Mouse (Mus musculus) limb, embryonic 13.5 days (tissue): Measurements from ENCODE around the gene Lsamp. TPM values are rescaled to one million over a fixed set of nuclear protein-coding genes. Genes with fewer than 3 reads are reported as not detected.

Experiments
- ATAC-seq: fragments of 200-750 bp; cut with Nextera tagmentation; 2 replicates; pipeline ENCODE4 v1.8.0; 2017; ENCODE audit warnings: low read depth, moderate number of reproducible peaks, moderate TSS enrichment; ENCODE audit not compliant: low FRiP score
- H3K27ac ChIP-seq: fragments of 300-500 bp; sonication (generic); 2 replicates; pipeline ENCODE4 v1.5.1; 2015; ENCODE audit warnings: inconsistent platforms, mild to moderate bottlenecking, moderate library complexity
- H3K27me3 ChIP-seq: fragments of 300-500 bp; sonication (generic); 2 replicates; pipeline ENCODE4 v1.6.1; 2015; ENCODE audit warnings: mild to moderate bottlenecking, inconsistent platforms
- H3K36me3 ChIP-seq: fragments of 300-500 bp; sonication (generic); 2 replicates; pipeline ENCODE4 v1.6.1; 2015; ENCODE audit warnings: inconsistent platforms, mild to moderate bottlenecking, moderate library complexity
- H3K4me1 ChIP-seq: fragments of 300-500 bp; sonication (generic); 2 replicates; pipeline ENCODE4 v1.6.1; 2015; ENCODE audit warnings: inconsistent platforms
- H3K4me2 ChIP-seq: fragments of 300-500 bp; sonication (generic); replicated peaks from 2 replicates; pipeline ENCODE4 v1.6.1; 2015; ENCODE audit warnings: inconsistent platforms, mild to moderate bottlenecking, moderate library complexity
- H3K4me3 ChIP-seq: fragments of 300-500 bp; sonication (generic); 2 replicates; pipeline ENCODE4 v1.5.1; 2015; ENCODE audit warnings: moderate library complexity, mild to moderate bottlenecking, inconsistent platforms
- H3K9ac ChIP-seq: fragments of 300-500 bp; sonication (generic); 2 replicates; pipeline ENCODE4 v1.6.1; 2015; ENCODE audit warnings: mild to moderate bottlenecking, inconsistent platforms
- H3K9me3 ChIP-seq: fragments of 300-500 bp; sonication (generic); 2 replicates; pipeline ENCODE4 v1.6.1; 2016; ENCODE audit warnings: inconsistent platforms
- WGBS: fragments of 180-500 bp; shearing (Covaris S2); methylation state at CpG from one replicate; pipeline ENCODE4 v1.1.7; 2015; 5-methylcytosine and 5-hydroxymethylcytosine counted together
- polyA plus RNA-seq: library from polyadenylated mRNA; unstranded; fragments of >200 nt; fragmentation: Nextera tagmentation; extraction: Ambion mirVana; gene quantifications from 2 replicates; pipeline ENCODE4 v1.2.1, GENCODE M21; 2015

Lsamp gene
- polyA plus RNA-seq, 1 experiment from 2014 or later: 11.3 TPM

GRCm38 (mm10) chr16:42123826-42124225 is 2139.7 kb downstream of the Lsamp start:
- Histone ChIP-seq H3K36me3 (no peaks in the 10 kb centered on the region), H3K27me3 (no peaks in the 10 kb centered on the region), H3K4me1 (no peaks in the 10 kb centered on the region), H3K4me2 (no peak overlapping the region), H3K9me3 (no peaks in the 10 kb centered on the region), H3K4me3 (no peak overlapping the region), H3K9ac (no peak overlapping the region), H3K27ac (no peak overlapping the region)
- ATAC-seq: peak; percentile 44; the same call in 1 of the 2 replicates
- WGBS: 50% methylated on average over 4 of the region's 4 CpGs

- ATAC-seq: no peak
- H3K4me3 ChIP-seq: no peak overlapping the region
- no peaks in the 10 kb centered on the region for H3K27me3 ChIP-seq
- H3K4me1 ChIP-seq: no peaks in the 10 kb centered on the region
- 83% methylated on average over 2 of the region's 2 CpGs for WGBS
- H3K4me2 ChIP-seq: no peak overlapping the region
- no peaks in the 10 kb centered on the region for H3K36me3 ChIP-seq
- no peak overlapping the region for H3K9ac ChIP-seq
- no peaks in the 10 kb centered on the region for H3K9me3 ChIP-seq
- no peak overlapping the region for H3K27ac ChIP-seq
Observed at GRCm38 (mm10) chr16:42126061-42126460, 2141.9 kb downstream of the Lsamp start.

- no peak overlapping the region for H3K4me3 ChIP-seq
- peaks cover 6% of the 10 kb centered on the region; the same call in 1 of the 2 replicates for H3K27me3 ChIP-seq
- no peak overlapping the region for H3K4me2 ChIP-seq
- H3K9ac ChIP-seq: no peak overlapping the region
- no peak overlapping the region for H3K27ac ChIP-seq
- WGBS: 71% methylated on average over 6 of the region's 6 CpGs
- H3K9me3 ChIP-seq: no peaks in the 10 kb centered on the region
- no peaks in the 10 kb centered on the region for H3K36me3 ChIP-seq
- ATAC-seq: no peak
- no peaks in the 10 kb centered on the region for H3K4me1 ChIP-seq
Observed at GRCm38 (mm10) chr16:42147164-42147563, 2163.0 kb downstream of the Lsamp start.

GRCm38 (mm10) chr16:42149216-42149942 is 2165.2 kb downstream of the Lsamp start:
- H3K9ac ChIP-seq: no peak overlapping the region
- no peak for ATAC-seq
- WGBS: 58% methylated on average over 6 of the region's 6 CpGs

GRCm38 (mm10) chr16:42152640-42153039 is 2168.5 kb downstream of the Lsamp start:
- Histone ChIP-seq H3K4me2 (peak overlapping the region; percentile 17), H3K4me3 (no peak overlapping the region)
- peak; percentile 75 for ATAC-seq

More at GRCm38 (mm10) chr16:42149216-42149942, 2165.2 kb downstream of the Lsamp start:
- Histone ChIP-seq H3K27ac (no peak overlapping the region), H3K36me3 (no peaks in the 10 kb centered on the region), H3K4me3 (no peak overlapping the region), H3K9me3 (no peaks in the 10 kb centered on the region), H3K27me3 (0 out of 2 replicates have a peak, but pooled peaks cover 2% of the 10 kb centered on the region), H3K4me1 (peaks cover 6% of the 10 kb centered on the region), H3K4me2 (no peak overlapping the region)

GRCm38 (mm10) chr16:42157816-42158215 is 2173.7 kb downstream of the Lsamp start:
- peaks cover 2% of the 10 kb centered on the region; the same call in 1 of the 2 replicates for H3K4me1 ChIP-seq
- no peaks in the 10 kb centered on the region for H3K36me3 ChIP-seq
- no peak overlapping the region for H3K4me2 ChIP-seq
- WGBS: 33% methylated on average over 9 of the region's 9 CpGs
- no peak overlapping the region for H3K27ac ChIP-seq
- no peaks in the 10 kb centered on the region for H3K27me3 ChIP-seq
- ATAC-seq: no peak
- H3K9me3 ChIP-seq: no peaks in the 10 kb centered on the region
- no peak overlapping the region for H3K4me3 ChIP-seq
- no peak overlapping the region for H3K9ac ChIP-seq

More at GRCm38 (mm10) chr16:42152640-42153039, 2168.5 kb downstream of the Lsamp start:
- Histone ChIP-seq H3K9me3 (no peaks in the 10 kb centered on the region), H3K27ac (peak overlapping the region; percentile 16; the same call in 1 of the 2 replicates), H3K27me3 (0 out of 2 replicates have a peak, but pooled peaks cover 2% of the 10 kb centered on the region), H3K36me3 (no peaks in the 10 kb centered on the region), H3K4me1 (peaks cover 6% of the 10 kb centered on the region), H3K9ac (no peak overlapping the region)
- 44% methylated on average over 8 of the region's 8 CpGs for WGBS

- H3K27ac ChIP-seq: no peak overlapping the region
- peak; percentile 58; the same call in 1 of the 2 replicates for ATAC-seq
Observed at GRCm38 (mm10) chr16:42164941-42165340, 2180.8 kb downstream of the Lsamp start.

GRCm38 (mm10) chr16:42168292-42168691 is 2184.1 kb downstream of the Lsamp start:
- 90% methylated on average over 9 of the region's 9 CpGs for WGBS
- H3K9me3 ChIP-seq: no peaks in the 10 kb centered on the region
- no peak overlapping the region for H3K9ac ChIP-seq
- H3K36me3 ChIP-seq: no peaks in the 10 kb centered on the region
- no peaks in the 10 kb centered on the region for H3K4me1 ChIP-seq
- no peak overlapping the region for H3K4me3 ChIP-seq
- ATAC-seq: no peak
- H3K27me3 ChIP-seq: no peaks in the 10 kb centered on the region
- H3K4me2 ChIP-seq: no peak overlapping the region
- no peak overlapping the region for H3K27ac ChIP-seq

More at GRCm38 (mm10) chr16:42164941-42165340, 2180.8 kb downstream of the Lsamp start:
- H3K4me2 ChIP-seq: no peak overlapping the region
- no peak overlapping the region for H3K9ac ChIP-seq
- no peak overlapping the region for H3K4me3 ChIP-seq
- H3K27me3 ChIP-seq: no peaks in the 10 kb centered on the region
- H3K4me1 ChIP-seq: no peaks in the 10 kb centered on the region
- no peaks in the 10 kb centered on the region for H3K9me3 ChIP-seq
- H3K36me3 ChIP-seq: no peaks in the 10 kb centered on the region

GRCm38 (mm10) chr16:42169447-42170140 is 2185.4 kb downstream of the Lsamp start:
- 26% methylated on average over 8 of the region's 8 CpGs for WGBS
- H3K4me3 ChIP-seq: no peak overlapping the region
- H3K4me2 ChIP-seq: no peak overlapping the region
- H3K9me3 ChIP-seq: no peaks in the 10 kb centered on the region
- no peaks in the 10 kb centered on the region for H3K4me1 ChIP-seq
- H3K27me3 ChIP-seq: no peaks in the 10 kb centered on the region
- no peak overlapping the region for H3K27ac ChIP-seq
- peak; percentile 64; the same call in 1 of the 2 replicates for ATAC-seq
- no peaks in the 10 kb centered on the region for H3K36me3 ChIP-seq
- no peak overlapping the region for H3K9ac ChIP-seq

- no peaks in the 10 kb centered on the region for H3K9me3 ChIP-seq
- no peaks in the 10 kb centered on the region for H3K27me3 ChIP-seq
- H3K4me1 ChIP-seq: no peaks in the 10 kb centered on the region
- no peaks in the 10 kb centered on the region for H3K36me3 ChIP-seq
- no peak for ATAC-seq
- WGBS: 32% methylated on average over 11 of the region's 11 CpGs
- H3K4me3 ChIP-seq: no peak overlapping the region
- H3K4me2 ChIP-seq: no peak overlapping the region
- no peak overlapping the region for H3K9ac ChIP-seq
- no peak overlapping the region for H3K27ac ChIP-seq
Observed at GRCm38 (mm10) chr16:42172476-42172875, 2188.3 kb downstream of the Lsamp start.

- H3K27me3 ChIP-seq: no peaks in the 10 kb centered on the region
- no peak overlapping the region for H3K4me3 ChIP-seq
- H3K27ac ChIP-seq: no peak overlapping the region
- no peak for ATAC-seq
- H3K9ac ChIP-seq: no peak overlapping the region
- 76% methylated on average over 3 of the region's 3 CpGs for WGBS
- no peaks in the 10 kb centered on the region for H3K4me1 ChIP-seq
- no peaks in the 10 kb centered on the region for H3K36me3 ChIP-seq
- no peak overlapping the region for H3K4me2 ChIP-seq
- H3K9me3 ChIP-seq: no peaks in the 10 kb centered on the region
Observed at GRCm38 (mm10) chr16:42178866-42179265, 2194.7 kb downstream of the Lsamp start.

GRCm38 (mm10) chr16:42180025-42180424 is 2195.9 kb downstream of the Lsamp start:
- Histone ChIP-seq H3K27me3 (no peaks in the 10 kb centered on the region), H3K27ac (no peak overlapping the region), H3K9me3 (no peaks in the 10 kb centered on the region), H3K36me3 (no peaks in the 10 kb centered on the region), H3K9ac (no peak overlapping the region), H3K4me2 (no peak overlapping the region), H3K4me1 (no peaks in the 10 kb centered on the region), H3K4me3 (no peak overlapping the region)
- ATAC-seq: no peak
- 74% methylated on average over 6 of the region's 6 CpGs for WGBS
